Mouse (Mus musculus) Muller cell, postnatal 12 days (primary cell): Measurements from ENCODE around the gene Tmem182.

Experiments
- DNase-seq: peaks from one replicate; pipeline ENCODE4 v3.0.0-alpha.2; 2015; ENCODE audit errors: inconsistent ontology term

The Tmem182 gene

GRCm38 (mm10) chr1:40865043-40865442, 59.6 kb downstream of the Tmem182 start:
- no peak for DNase-seq

- DNase-seq, result no peak
Observed at GRCm38 (mm10) chr1:40867106-40867505, 61.7 kb downstream of the Tmem182 start.

GRCm38 (mm10) chr1:40867651-40868050, 62.2 kb downstream of the Tmem182 start:
- DNase-seq, result no peak

GRCm38 (mm10) chr1:40873760-40874455, 68.5 kb downstream of the Tmem182 start:
- DNase-seq, result no peak

GRCm38 (mm10) chr1:40874456-40875375, 69.3 kb downstream of the Tmem182 start:
- DNase-seq, result no peak

- peak; percentile 11 for DNase-seq
Observed at GRCm38 (mm10) chr1:40879051-40879450, 73.7 kb downstream of the Tmem182 start.

GRCm38 (mm10) chr1:40879526-40879925, 74.1 kb downstream of the Tmem182 start:
- DNase-seq, result no peak

- no peak for DNase-seq
Observed at GRCm38 (mm10) chr1:40880527-40880926, 75.1 kb downstream of the Tmem182 start.

GRCm38 (mm10) chr1:40883856-40884255, 78.5 kb downstream of the Tmem182 start:
- DNase-seq, result no peak

- no peak for DNase-seq
Observed at GRCm38 (mm10) chr1:40884943-40885342, 79.5 kb downstream of the Tmem182 start.

- peak; percentile 14 for DNase-seq
Observed at GRCm38 (mm10) chr1:40887673-40888072, 82.3 kb downstream of the Tmem182 start.

- DNase-seq, result no peak
Observed at GRCm38 (mm10) chr1:40888396-40889040, 83.1 kb downstream of the Tmem182 start.

GRCm38 (mm10) chr1:40889617-40890016, 84.2 kb downstream of the Tmem182 start:
- no peak for DNase-seq

GRCm38 (mm10) chr1:40890246-40890645, 84.8 kb downstream of the Tmem182 start:
- no peak for DNase-seq

GRCm38 (mm10) chr1:40903712-40904111, 98.3 kb downstream of the Tmem182 start:
- DNase-seq, result no peak
